Mouse (Mus musculus): ENCODE results near the gene Selenov. TPM values are rescaled to one million over a fixed set of nuclear protein-coding genes. Genes with fewer than 3 reads are reported as not detected.
A peak's percentile ranks its signal among the peaks of the same experiment; 100 is the strongest.

Gene Selenov
- polyA plus RNA-seq (2015; fragmentation: Nextera tagmentation; extraction: Ambion mirVana) = not detected in 2 replicates

- ATAC-seq (replicated peaks; ENCODE audit: insufficient number of reproducible peaks, insufficient read depth, low FRiP score, low read depth) = no peak
- H3K36me3 ChIP-seq = no peaks in the 10 kb centered on the region
- H3K4me2 ChIP-seq = peak within 1 kb of the TSS; percentile 59
- peaks cover 77% of the 10 kb centered on the region for H3K27me3 ChIP-seq
- peak within 1 kb of the TSS; percentile 22 for H3K9ac ChIP-seq
- no peaks in the 10 kb centered on the region for H3K9me3 ChIP-seq (replicated peaks)
- H3K4me3 ChIP-seq = peak within 1 kb of the TSS; percentile 38
- peaks cover 19% of the 10 kb centered on the region for H3K4me1 ChIP-seq (replicated peaks)
- 1% methylated on average over 52 of the region's 52 CpGs for WGBS
- H3K27ac ChIP-seq = no peak within 1 kb of the TSS
Measured at GRCm38 (mm10) chr7:28290638-28291590, at the start of gene Selenov. TSS of gene Selenov (minus strand) at chr7:28291186.

GRCm38 (mm10) chr7:28339213-28339917 lies 48.4 kb upstream of the Selenov start:
- peak overlapping the region; percentile 92 for H3K27ac ChIP-seq
- no peaks in the 10 kb centered on the region for H3K9me3 ChIP-seq (replicated peaks)
- peaks cover 16% of the 10 kb centered on the region for H3K4me1 ChIP-seq (replicated peaks)
- WGBS = 74% methylated on average over 19 of the region's 19 CpGs
- no peak for ATAC-seq (replicated peaks; ENCODE audit: insufficient number of reproducible peaks, insufficient read depth, low FRiP score, low read depth)
- no peaks in the 10 kb centered on the region for H3K36me3 ChIP-seq
- peak overlapping the region; percentile 84 for H3K4me2 ChIP-seq
- H3K27me3 ChIP-seq = no peaks in the 10 kb centered on the region
- peak overlapping the region; percentile 53 for H3K9ac ChIP-seq
- H3K4me3 ChIP-seq = peak overlapping the region; percentile 88

GRCm38 (mm10) chr7:28338108-28338998 lies 47.4 kb upstream of the Selenov start, which contains the start of gene Supt5:
TSS of gene Supt5 (minus strand) at chr7:28338746.
- Histone ChIP-seq H3K9me3 (replicated peaks) (no peaks in the 10 kb centered on the region), H3K27me3 (no peaks in the 10 kb centered on the region), H3K4me3 (peak within 1 kb of the TSS; percentile 88), H3K4me2 (peak within 1 kb of the TSS; percentile 84), H3K4me1 (replicated peaks) (peaks cover 16% of the 10 kb centered on the region), H3K9ac (peak within 1 kb of the TSS; percentile 93), H3K27ac (peak within 1 kb of the TSS; percentile 92), H3K36me3 (no peaks in the 10 kb centered on the region)
- under 1% methylated on average over 77 of the region's 77 CpGs for WGBS
- ATAC-seq (replicated peaks; ENCODE audit: insufficient number of reproducible peaks, insufficient read depth, low FRiP score, low read depth) = peak; percentile 98

GRCm38 (mm10) chr7:28335471-28335870 lies 44.5 kb upstream of the Selenov start:
- peaks cover 16% of the 10 kb centered on the region for H3K4me1 ChIP-seq (replicated peaks)
- no peak overlapping the region for H3K9ac ChIP-seq
- H3K27ac ChIP-seq = no peak overlapping the region
- WGBS = 81% methylated on average over 2 of the region's 2 CpGs
- no peak overlapping the region for H3K4me2 ChIP-seq
- peaks cover 5% of the 10 kb centered on the region for H3K36me3 ChIP-seq
- ATAC-seq (replicated peaks; ENCODE audit: insufficient number of reproducible peaks, insufficient read depth, low FRiP score, low read depth) = no peak
- no peaks in the 10 kb centered on the region for H3K9me3 ChIP-seq (replicated peaks)
- H3K27me3 ChIP-seq = no peaks in the 10 kb centered on the region
- H3K4me3 ChIP-seq = no peak overlapping the region

DNA sequence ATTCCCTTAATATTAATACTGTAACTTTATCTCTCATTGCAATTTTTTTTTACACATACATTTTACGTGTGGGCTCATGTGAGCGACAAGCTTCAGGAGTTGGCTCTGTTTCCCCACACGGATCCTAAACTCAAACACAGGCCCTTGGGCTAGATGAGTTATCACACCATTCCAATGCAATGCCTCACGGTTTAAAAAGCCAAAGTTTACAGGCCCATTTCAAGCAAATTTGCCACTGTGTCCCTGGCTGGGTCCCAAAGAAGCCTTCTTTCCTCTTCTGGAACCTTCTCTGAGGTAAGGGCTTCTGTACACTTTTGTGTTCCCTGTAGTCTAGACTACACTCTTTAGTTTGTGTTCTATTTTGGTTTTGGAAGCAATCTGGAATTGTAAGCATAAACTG lies 43.5 kb upstream of the Selenov start:
- WGBS = 83% methylated on average over 4 of the region's 4 CpGs
- Histone ChIP-seq H3K9ac (no peak overlapping the region), H3K9me3 (replicated peaks) (no peaks in the 10 kb centered on the region), H3K4me1 (replicated peaks) (peaks cover 16% of the 10 kb centered on the region), H3K36me3 (peaks cover 14% of the 10 kb centered on the region), H3K4me2 (no peak overlapping the region), H3K27me3 (no peaks in the 10 kb centered on the region), H3K27ac (no peak overlapping the region), H3K4me3 (no peak overlapping the region)
- ATAC-seq (replicated peaks; ENCODE audit: insufficient number of reproducible peaks, insufficient read depth, low FRiP score, low read depth) = no peak

DNA sequence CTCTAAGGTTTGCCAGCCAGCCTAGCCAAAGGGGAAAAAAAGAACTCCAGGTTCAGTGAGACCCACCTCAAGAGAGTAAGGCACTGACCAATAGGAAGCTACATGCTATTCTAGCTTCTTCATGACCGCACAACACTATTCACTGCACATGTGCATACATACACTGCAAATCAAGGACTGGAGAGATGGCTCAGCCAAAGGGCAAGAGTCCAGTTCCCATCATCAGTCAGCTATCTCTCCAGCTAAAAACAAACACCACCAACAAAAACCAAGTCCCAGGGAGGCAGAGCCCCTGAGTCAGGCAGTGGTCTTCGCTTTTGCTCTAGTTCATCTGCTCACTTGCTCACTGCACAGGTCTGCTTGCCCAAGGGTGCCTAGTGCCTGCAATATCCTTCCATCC lies 37.3 kb upstream of the Selenov start:
- no peak overlapping the region for H3K27ac ChIP-seq
- H3K4me2 ChIP-seq = no peak overlapping the region
- no peak overlapping the region for H3K4me3 ChIP-seq
- H3K27me3 ChIP-seq = no peaks in the 10 kb centered on the region
- H3K36me3 ChIP-seq = peaks cover 73% of the 10 kb centered on the region
- ATAC-seq (replicated peaks; ENCODE audit: insufficient number of reproducible peaks, insufficient read depth, low FRiP score, low read depth) = no peak
- 92% methylated on average over 2 of the region's 2 CpGs for WGBS
- no peak overlapping the region for H3K9ac ChIP-seq
- H3K9me3 ChIP-seq (replicated peaks) = no peaks in the 10 kb centered on the region
- H3K4me1 ChIP-seq (replicated peaks) = no peaks in the 10 kb centered on the region

DNA sequence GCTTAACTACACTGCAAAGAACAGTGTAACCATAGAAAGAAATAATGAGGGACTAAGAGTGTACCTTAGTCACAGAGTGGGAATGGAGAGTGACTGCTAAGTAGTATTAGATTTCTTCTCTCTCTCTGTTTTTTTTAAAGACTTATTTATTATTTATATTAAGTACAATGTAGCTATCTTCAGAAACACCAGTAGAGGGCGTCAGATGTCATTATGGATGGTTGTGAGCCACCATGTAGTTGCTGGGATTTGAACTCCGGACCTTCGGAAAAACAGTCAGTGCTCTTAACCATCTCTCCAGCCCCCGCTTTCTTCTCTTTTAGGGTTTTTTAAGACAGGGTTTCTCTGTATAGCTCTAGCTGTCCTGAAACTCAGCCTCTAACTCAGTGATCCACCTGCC lies 35.5 kb upstream of the Selenov start:
- no peaks in the 10 kb centered on the region for H3K9me3 ChIP-seq (replicated peaks)
- 78% methylated on average over 4 of the region's 4 CpGs for WGBS

DNA sequence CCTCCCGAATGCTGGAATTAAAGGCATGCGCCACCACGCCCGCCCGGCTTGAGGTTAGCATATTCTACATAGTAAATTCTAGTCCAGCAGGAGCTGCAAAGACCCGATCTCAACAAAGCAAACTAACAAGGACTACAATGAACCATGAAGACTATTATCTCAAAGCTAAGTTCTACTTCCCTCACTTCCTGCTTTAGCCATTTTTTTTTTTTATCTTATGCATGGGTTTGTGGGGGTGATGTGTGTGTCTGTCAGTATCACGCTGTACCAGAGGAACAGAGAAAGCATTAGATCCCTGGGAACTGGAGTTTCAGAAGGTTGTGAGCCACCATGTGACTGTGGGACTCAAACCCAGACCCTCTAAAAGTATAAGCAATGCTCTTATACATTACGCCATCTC lies 34.3 kb upstream of the Selenov start:
- Histone ChIP-seq H3K4me1 (replicated peaks) (no peaks in the 10 kb centered on the region), H3K27ac (no peak overlapping the region), H3K4me2 (no peak overlapping the region), H3K9me3 (replicated peaks) (no peaks in the 10 kb centered on the region), H3K9ac (no peak overlapping the region), H3K4me3 (no peak overlapping the region), H3K27me3 (no peaks in the 10 kb centered on the region), H3K36me3 (peaks cover 94% of the 10 kb centered on the region)
- WGBS = 95% methylated on average over 8 of the region's 8 CpGs
- no peak for ATAC-seq (replicated peaks; ENCODE audit: insufficient number of reproducible peaks, insufficient read depth, low FRiP score, low read depth)

More for the DNA sequence above, 35.5 kb upstream of the Selenov start:
- no peaks in the 10 kb centered on the region for H3K27me3 ChIP-seq
- H3K4me2 ChIP-seq = no peak overlapping the region
- H3K4me1 ChIP-seq (replicated peaks) = no peaks in the 10 kb centered on the region
- no peak for ATAC-seq (replicated peaks; ENCODE audit: insufficient number of reproducible peaks, insufficient read depth, low FRiP score, low read depth)
- no peak overlapping the region for H3K27ac ChIP-seq
- peaks cover 91% of the 10 kb centered on the region for H3K36me3 ChIP-seq
- no peak overlapping the region for H3K4me3 ChIP-seq
- H3K9ac ChIP-seq = no peak overlapping the region

- no peaks in the 10 kb centered on the region for H3K4me1 ChIP-seq (replicated peaks)
- WGBS = 89% methylated on average over 15 of the region's 15 CpGs
- ATAC-seq (replicated peaks; ENCODE audit: insufficient number of reproducible peaks, insufficient read depth, low FRiP score, low read depth) = no peak
Measured at GRCm38 (mm10) chr7:28321974-28322720, 31.2 kb upstream of the Selenov start.

GRCm38 (mm10) chr7:28318714-28319113 lies 27.7 kb upstream of the Selenov start:
- no peak overlapping the region for H3K4me3 ChIP-seq
- peaks cover 96% of the 10 kb centered on the region for H3K36me3 ChIP-seq
- 87% methylated on average over 17 of the region's 17 CpGs for WGBS
- H3K4me2 ChIP-seq = no peak overlapping the region
- no peaks in the 10 kb centered on the region for H3K9me3 ChIP-seq (replicated peaks)
- H3K4me1 ChIP-seq (replicated peaks) = no peaks in the 10 kb centered on the region
- no peak for ATAC-seq (replicated peaks; ENCODE audit: insufficient number of reproducible peaks, insufficient read depth, low FRiP score, low read depth)
- no peak overlapping the region for H3K9ac ChIP-seq
- H3K27ac ChIP-seq = no peak overlapping the region
- H3K27me3 ChIP-seq = no peaks in the 10 kb centered on the region

More at GRCm38 (mm10) chr7:28321974-28322720, 31.2 kb upstream of the Selenov start:
- no peak overlapping the region for H3K4me2 ChIP-seq
- H3K27me3 ChIP-seq = no peaks in the 10 kb centered on the region
- no peak overlapping the region for H3K9ac ChIP-seq
- no peak overlapping the region for H3K27ac ChIP-seq
- H3K9me3 ChIP-seq (replicated peaks) = no peaks in the 10 kb centered on the region
- no peak overlapping the region for H3K4me3 ChIP-seq
- H3K36me3 ChIP-seq = peaks cover 98% of the 10 kb centered on the region
